Mouse (Mus musculus) left cerebral cortex, adult 2 months (tissue): ENCODE measurements at regions not wholly inside any gene's neighbourhood (a gene's known extent, or its start where the extent isn't known, plus 50 kb on each side); places are given as distances from the start of the nearest gene placed in this dataset.

ENCODE experiments used
- DNase-seq, 2 experiments: peaks; one replicate each; pipeline ENCODE4 v3.0.0; 2021 to 2022; ENCODE audit warnings: low spot score in 2 of 2, mixed read lengths in 1 of 2; ENCODE audit errors: extremely low spot score in 1 of 2
- H3K27ac ChIP-seq: fragments of 200-600 bp; 2 replicates; pipeline ENCODE4 v1.8.1; 2022
- H3K4me3 ChIP-seq: fragments of 200-600 bp; 2 replicates; pipeline ENCODE4 v1.8.1; 2022
- CTCF ChIP-seq: fragments of 200-600 bp; IDR thresholded peaks from 2 replicates; pipeline ENCODE4 v1.8.1; 2022; ENCODE audit warnings: antibody characterized with exemption, mild to moderate bottlenecking, moderate library complexity
- intact Hi-C: fragments of 180-260 bp; cut with DNase I; formaldehyde crosslinking; loops from one replicate; pipeline ENCODE4 v1.15.1; 2025

GRCm38 (mm10) chr12:71746011-71746410 is 84.9 kb upstream of the Daam1 start:
- no peak for DNase-seq
- intact Hi-C loops = no loop called here
- H3K27ac ChIP-seq = no peak overlapping the region
- H3K4me3 ChIP-seq = no peak overlapping the region
- no peak for TF ChIP-seq CTCF

GRCm38 (mm10) chr12:71747386-71747785 is 83.5 kb upstream of the Daam1 start:
- TF ChIP-seq CTCF = no peak
- intact Hi-C loops = no loop called here
- H3K27ac ChIP-seq = peak overlapping the region; percentile 73
- H3K4me3 ChIP-seq = no peak overlapping the region
- no peak for DNase-seq

GRCm38 (mm10) chr12:71747831-71748368 is 83.0 kb upstream of the Daam1 start:
- Histone ChIP-seq H3K4me3 (no peak overlapping the region), H3K27ac (peak overlapping the region; percentile 73)
- intact Hi-C loops = loop anchor here (2.0 kb wide), 2 partner anchors 33 to 201 kb away; no protein-coding TSS in a partner anchor
- TF ChIP-seq CTCF = no peak
- DNase-seq = peak; percentile 15 to 23

- no peak overlapping the region for H3K4me3 ChIP-seq
- DNase-seq = peak; percentile 66 to 78
- TF ChIP-seq CTCF = no peak
- H3K27ac ChIP-seq = no peak overlapping the region
- intact Hi-C loops = loop anchor here (2.0 kb wide), 2 partner anchors 34 to 202 kb away; no protein-coding TSS in a partner anchor
Observed at GRCm38 (mm10) chr12:71748731-71749130, 82.1 kb upstream of the Daam1 start.

DNA sequence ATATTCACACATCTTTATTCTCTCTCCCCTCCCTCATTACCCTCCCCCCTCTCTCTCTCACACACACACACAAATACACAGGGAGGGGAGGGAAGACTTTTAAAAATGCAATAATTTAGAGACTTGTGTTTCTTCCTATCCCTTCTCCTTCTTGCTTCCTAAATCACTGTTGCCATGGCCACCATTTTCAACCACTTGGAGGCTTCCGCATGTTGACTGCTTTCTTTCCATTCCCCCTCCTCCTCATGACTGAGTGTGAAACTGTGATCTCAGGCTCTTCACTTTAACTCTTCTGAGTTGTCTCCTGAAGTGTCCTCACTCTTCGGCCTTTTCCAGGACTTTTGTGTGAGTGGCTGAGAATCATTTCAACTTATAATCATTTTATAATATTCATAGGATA is 81.2 kb upstream of the Daam1 start:
- no peak for DNase-seq
- intact Hi-C loops = loop anchor here (2.0 kb wide), 2 partner anchors 35 to 203 kb away; no protein-coding TSS in a partner anchor
- H3K27ac ChIP-seq = no peak overlapping the region
- H3K4me3 ChIP-seq = no peak overlapping the region
- no peak for TF ChIP-seq CTCF

DNA sequence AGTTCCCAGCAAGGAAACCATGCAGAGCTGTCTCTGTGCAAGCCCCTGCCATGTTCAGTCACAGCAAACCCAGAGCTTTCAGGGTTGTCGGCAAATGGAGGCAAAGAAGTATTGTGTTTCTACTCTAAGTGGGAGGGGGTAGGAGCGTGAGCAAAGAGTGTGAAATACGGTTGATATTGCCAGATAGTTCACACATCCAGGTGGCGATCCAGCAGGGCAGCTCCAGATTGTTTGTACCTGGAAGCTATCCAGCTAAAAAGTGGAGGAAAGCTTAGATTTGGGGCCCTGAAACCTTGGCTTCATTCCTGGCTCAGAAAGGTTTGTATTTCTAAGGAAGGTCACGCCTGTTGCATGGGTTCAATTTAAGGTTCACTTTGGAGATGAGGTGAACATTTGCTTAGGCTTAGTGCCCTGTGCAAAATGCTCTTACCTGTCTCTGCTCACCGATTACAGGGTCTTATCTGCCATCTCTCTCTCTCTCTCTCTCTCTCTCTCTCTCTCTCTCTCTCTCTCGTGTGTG is 78.1 kb upstream of the Daam1 start:
- no peak overlapping the region for H3K27ac ChIP-seq
- intact Hi-C loops = no loop called here
- no peak for DNase-seq
- TF ChIP-seq CTCF = no peak
- H3K4me3 ChIP-seq = no peak overlapping the region

DNA sequence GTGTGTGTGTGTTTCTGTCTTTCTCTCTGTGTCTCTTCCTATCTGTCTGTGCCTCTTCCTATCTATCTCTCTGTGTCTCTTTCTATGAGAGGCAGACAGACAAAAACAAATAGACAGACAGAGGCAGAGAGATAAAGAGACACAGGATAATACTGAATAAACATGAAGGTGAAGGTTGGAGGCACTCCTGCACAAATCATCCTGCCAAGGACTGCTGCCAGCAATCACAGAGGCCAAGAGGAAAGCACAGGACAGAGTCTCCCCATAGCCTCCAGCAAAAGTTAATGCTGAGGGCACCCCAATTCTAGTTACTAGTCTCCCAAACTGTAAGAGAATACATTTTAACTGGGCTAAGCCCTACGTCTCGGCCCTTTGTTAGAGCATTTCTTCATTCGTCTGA is 77.6 kb upstream of the Daam1 start:
- intact Hi-C loops = no loop called here
- Histone ChIP-seq H3K27ac (no peak overlapping the region), H3K4me3 (no peak overlapping the region)
- no peak for DNase-seq
- no peak for TF ChIP-seq CTCF

DNA sequence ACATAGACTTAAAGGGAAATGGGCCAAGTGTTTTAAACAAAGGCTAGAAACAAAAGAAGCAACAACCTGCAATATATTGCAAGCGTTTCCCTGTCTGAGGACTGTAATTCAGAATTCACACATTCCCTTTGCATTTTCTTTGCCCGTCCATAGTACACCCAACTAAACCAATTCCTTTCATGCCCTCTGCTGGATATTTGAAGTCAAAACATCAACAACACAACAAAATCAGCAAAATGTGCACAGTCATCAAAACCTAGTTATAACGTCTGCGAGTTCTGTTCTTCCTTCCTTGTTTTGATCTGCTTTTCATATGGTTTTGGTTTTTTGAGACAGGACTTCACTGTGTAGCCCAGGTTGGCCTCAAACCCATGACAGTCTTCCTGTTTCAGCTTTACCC is 67.7 kb upstream of the Daam1 start:
- intact Hi-C loops = loop anchor here (5.0 kb wide), 2 partner anchors 451 to 566 kb away; no protein-coding TSS in a partner anchor
- peak; percentile 51 for TF ChIP-seq CTCF
- H3K27ac ChIP-seq = no peak overlapping the region
- no peak overlapping the region for H3K4me3 ChIP-seq
- DNase-seq = no peak

GRCm38 (mm10) chr12:71766086-71766485 is 64.8 kb upstream of the Daam1 start:
- no peak for DNase-seq
- H3K27ac ChIP-seq = no peak overlapping the region
- intact Hi-C loops = loop anchor here (5.0 kb wide), 1 partner anchor 216 kb away; no protein-coding TSS in a partner anchor
- no peak overlapping the region for H3K4me3 ChIP-seq
- TF ChIP-seq CTCF = no peak

DNA sequence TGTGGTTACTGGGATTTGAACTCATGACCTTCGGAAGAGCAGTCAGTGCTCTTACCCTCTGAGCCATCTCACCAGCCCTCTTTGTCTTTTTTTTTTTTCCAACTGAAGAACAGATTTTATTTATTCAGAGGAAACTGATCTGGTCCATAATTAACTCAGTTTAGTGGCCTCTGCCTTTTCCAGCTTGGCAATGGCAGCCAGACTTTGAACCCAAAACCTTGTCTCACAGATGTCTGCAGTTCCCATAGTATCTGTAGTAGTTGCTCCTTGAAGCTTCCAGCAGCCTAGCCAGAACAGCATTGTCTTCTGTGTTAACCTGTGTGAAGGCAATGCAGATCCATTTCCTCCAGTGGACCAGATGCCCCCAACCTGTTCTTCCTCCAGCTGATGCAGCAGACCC is 64.2 kb upstream of the Daam1 start:
- Histone ChIP-seq H3K4me3 (no peak overlapping the region), H3K27ac (no peak overlapping the region)
- TF ChIP-seq CTCF = no peak
- DNase-seq = no peak
- intact Hi-C loops = loop anchor here (5.0 kb wide), 1 partner anchor 216 kb away; no protein-coding TSS in a partner anchor

DNA sequence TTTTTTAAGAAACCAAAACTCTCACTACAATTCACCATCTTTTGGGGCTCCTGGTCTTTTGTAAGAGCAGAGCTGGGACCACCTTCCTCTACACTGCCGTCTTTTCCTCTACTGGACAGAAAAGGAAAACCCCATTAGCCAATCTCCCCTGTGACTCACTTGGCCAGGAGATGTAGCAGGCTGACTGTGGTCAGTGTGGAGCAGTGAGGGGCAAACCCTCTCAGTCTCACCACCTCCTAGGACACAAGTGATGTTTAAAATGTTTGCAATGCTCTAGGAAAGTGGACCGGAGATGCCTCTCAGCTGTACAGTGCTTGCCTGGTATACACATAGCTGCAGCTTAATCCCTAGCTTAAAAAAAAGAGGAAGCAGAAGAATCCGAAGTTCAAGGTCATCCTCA is 63.0 kb upstream of the Daam1 start:
- no peak for TF ChIP-seq CTCF
- intact Hi-C loops = loop anchor here (1.0 to 5.0 kb wide), 2 partner anchors 214 to 279 kb away; no protein-coding TSS in a partner anchor
- no peak for DNase-seq
- Histone ChIP-seq H3K4me3 (no peak overlapping the region), H3K27ac (no peak overlapping the region)

- peak; percentile 93 for TF ChIP-seq CTCF
- peak overlapping the region; percentile 7; the same call in 1 of the 2 replicates for H3K4me3 ChIP-seq
- intact Hi-C loops = loop anchor here (1.0 to 5.0 kb wide), 2 partner anchors 214 to 279 kb away; no protein-coding TSS in a partner anchor
- no peak overlapping the region for H3K27ac ChIP-seq
- DNase-seq = peak; percentile 76 to 89
Observed at GRCm38 (mm10) chr12:71768471-71768870, 62.4 kb upstream of the Daam1 start.

DNA sequence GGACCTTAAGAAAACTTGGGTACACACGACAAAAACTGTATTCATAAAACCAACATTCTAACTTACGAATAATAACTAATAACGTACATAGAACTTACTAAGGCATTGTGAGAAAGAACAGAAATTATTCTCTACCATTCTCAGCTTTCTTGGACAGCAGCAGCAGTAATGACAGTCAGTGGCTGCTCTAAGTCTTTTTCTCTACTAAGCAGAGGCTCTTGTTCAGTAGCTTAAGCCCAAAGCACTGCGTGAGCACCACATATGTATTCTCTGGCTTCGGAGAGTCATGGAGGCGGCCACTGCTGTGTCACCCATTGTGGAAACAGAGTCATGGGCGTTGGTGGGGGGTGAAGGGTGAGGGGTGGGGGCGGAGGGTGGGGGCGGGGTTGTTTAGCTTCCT is 62.0 kb upstream of the Daam1 start:
- DNase-seq = no peak
- Histone ChIP-seq H3K4me3 (peak overlapping the region; percentile 7; the same call in 1 of the 2 replicates), H3K27ac (no peak overlapping the region)
- intact Hi-C loops = loop anchor here (1.0 to 5.0 kb wide), 2 partner anchors 213 to 278 kb away; no protein-coding TSS in a partner anchor
- no peak for TF ChIP-seq CTCF
